Mouse (Mus musculus): ENCODE results near the gene Zgrf1. TPM values are rescaled to one million over a fixed set of nuclear protein-coding genes. Genes with fewer than 3 reads are reported as not detected.

The Zgrf1 gene
- polyA plus RNA-seq, 1 experiment from 2014 or later, result 7.9 TPM

DNA sequence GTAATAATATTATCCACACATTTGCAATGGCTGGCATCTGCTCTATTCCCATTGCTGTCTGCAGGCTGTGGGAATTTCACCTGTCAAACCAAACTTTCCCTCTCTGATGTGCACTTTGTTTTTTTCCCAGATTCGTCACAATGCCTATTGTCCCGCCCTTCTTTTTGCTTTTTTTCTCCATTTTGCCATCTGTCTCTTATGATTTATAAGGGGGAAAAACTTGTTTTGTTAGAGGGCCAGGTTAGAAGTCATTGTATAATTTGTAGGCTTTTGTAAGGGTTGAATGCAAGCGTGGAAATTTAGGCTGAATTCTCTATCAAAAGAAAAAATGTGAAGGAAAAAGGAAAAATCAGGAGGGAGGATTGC is 81.7 kb downstream of the Zgrf1 start:
- in situ Hi-C loops (cut with MboI; ENCODE audit: low pct_unique_long_range_greater_than_20kb), result no loop called here
- DNase-seq (ENCODE audit: low read depth, low spot score) (no peak), ATAC-seq (no peak)
- POLR2A ChIA-PET, result no interaction called here
- TF ChIP-seq CTCF (IDR thresholded peaks at IDR 0.05), result no peak
- CTCF ChIA-PET, result interaction anchor here (0.9 to 3.9 kb wide), 9 partner anchors 8 to 312 kb away, joined by 3 to 47 read pairs (median 6); no protein-coding TSS in a partner anchor
- H3K27me3 ChIP-seq, result peaks cover 41% of the 10 kb centered on the region

DNA sequence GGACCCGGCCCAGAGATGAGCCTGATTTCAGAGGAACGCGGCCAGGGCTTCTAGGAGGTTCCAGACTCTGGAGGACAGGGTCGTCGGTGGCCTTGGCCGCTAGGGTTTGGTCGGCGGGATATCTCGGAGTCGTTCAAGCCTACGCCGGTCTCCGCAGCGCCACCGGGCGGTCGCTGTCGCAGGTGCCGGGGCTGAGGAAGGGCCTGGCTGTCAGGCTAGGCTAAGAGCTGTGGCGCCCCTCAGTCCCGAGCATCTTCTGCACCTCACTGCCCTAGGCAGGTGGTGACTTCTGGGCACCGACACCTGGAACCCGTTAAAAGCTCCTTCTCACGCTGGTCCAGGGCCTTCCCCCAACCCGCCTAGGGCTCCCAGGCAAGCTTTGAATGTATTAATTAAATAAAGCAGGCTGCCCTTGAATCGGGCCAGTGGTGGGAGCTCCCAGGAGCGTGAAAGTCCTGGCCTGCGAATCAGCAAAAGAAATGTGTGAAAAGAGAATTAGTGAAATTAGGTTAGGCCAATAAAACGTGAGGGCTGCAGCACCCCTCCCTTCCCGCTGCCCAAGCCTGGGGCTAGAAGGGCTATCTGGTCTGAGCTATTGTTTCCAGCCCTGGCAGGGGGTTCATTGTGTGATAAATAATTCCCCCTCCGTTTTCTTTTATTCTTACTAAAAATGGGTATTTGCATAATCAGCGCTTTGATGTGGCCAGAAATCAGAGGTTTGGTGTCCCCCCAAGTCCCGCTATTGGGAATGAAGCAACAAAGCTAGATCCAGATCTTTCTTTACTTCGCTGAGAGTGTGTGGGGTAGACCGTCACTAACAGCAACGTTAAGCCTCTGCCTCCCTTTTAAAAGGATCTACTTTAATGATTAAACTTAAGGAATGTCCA is 86.8 kb downstream of the Zgrf1 start:
- peaks cover 26% of the 10 kb centered on the region for H3K27me3 ChIP-seq
- no peak for TF ChIP-seq CTCF (IDR thresholded peaks at IDR 0.05)

DNA sequence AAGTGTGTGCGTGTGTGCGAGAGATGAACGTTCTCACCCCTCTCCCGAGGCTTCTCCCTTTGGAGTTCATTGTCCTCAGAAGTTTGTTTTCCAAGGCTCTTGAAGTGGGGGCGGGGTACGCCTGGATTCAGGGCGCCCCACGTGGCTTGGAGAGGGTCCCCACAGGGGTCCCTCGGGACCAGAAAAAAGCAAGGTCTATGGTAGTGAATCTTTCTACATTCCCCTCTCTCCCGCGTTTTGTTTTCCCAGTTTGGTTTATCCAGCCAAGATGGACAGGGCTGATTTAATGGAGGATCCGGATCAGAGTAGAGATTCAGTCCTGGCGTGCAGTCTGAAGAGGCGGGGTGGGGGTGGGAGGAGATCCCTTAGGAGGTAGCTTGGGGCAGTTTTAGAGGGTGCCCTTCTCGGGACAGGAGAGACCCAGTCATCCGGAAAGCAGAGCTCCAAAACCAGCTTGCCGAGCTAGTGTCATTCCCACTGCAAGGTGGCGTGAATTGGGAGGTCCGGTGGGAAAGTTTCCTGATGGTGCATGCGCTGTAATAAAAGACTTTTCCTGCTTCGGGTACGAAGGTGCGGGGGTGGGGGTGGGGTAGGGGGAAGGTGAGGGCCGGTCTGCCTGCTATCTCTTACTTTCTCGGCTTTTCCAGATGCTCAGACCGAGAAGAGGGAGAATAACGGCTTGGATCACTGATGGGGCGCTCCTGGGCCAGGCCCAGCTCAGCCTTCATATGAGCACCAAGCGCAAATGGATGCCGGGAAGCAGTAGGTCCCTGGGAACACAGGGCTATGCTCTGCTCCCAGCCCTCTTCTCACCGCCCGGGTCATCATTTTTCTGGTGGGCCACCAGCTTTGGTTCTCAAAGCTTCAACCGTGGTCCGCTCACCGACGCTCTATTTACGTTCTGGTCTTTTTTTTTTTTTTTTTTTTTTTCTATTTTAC is 87.7 kb downstream of the Zgrf1 start:
- in situ Hi-C loops (cut with MboI; ENCODE audit: low pct_unique_long_range_greater_than_20kb), result no loop called here
- ATAC-seq, result no peak

More for the DNA sequence above, 86.8 kb downstream of the Zgrf1 start:
- in situ Hi-C loops (cut with MboI; ENCODE audit: low pct_unique_long_range_greater_than_20kb), result no loop called here
- DNase-seq (ENCODE audit: low read depth, low spot score) (no peak), ATAC-seq (peak; percentile 45)
- ChIA-PET POLR2A (interaction anchor here (0.7 kb wide), 1 partner anchor 115 kb away, joined by 3 read pairs; no protein-coding TSS in a partner anchor), CTCF (interaction anchor here (0.8 to 1.4 kb wide), 4 partner anchors 15 to 140 kb away, joined by 4 to 5 read pairs (median 4); partner anchors contain the start of gene Alpk1)

DNA sequence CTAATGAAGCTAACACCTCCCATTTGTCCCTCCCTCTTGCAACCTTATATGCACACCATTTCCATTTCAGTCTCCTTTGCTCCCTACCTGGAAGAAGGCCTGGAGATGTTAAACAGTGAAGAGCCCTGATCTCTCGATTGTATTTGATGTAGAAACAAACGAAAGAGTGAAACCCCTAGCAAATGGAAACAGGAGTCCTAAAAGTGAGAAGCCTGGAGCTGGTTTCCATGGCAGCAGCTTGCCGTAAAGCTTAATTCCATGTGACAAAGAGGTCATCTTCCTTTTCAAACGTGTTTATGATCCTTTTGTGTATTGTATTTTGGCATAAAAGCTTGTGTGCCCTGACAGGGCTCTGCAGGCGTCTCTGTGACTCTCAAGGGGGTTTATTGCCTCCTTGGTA is 88.9 kb downstream of the Zgrf1 start:
- no peak for TF ChIP-seq CTCF (IDR thresholded peaks at IDR 0.05)
- no peak for DNase-seq (ENCODE audit: low read depth, low spot score)
- ATAC-seq, result no peak
- in situ Hi-C loops (cut with MboI; ENCODE audit: low pct_unique_long_range_greater_than_20kb), result no loop called here
- H3K27me3 ChIP-seq, result peaks cover 15% of the 10 kb centered on the region
- ChIA-PET POLR2A (interaction anchor here (1.1 kb wide), 1 partner anchor 11 kb away, joined by 4 read pairs; no protein-coding TSS in a partner anchor), CTCF (interaction anchor here (1.1 to 1.6 kb wide), 6 partner anchors 8 to 306 kb away, joined by 3 to 8 read pairs (median 4); no protein-coding TSS in a partner anchor)

More for the DNA sequence above, 87.7 kb downstream of the Zgrf1 start:
- CTCF ChIA-PET, result interaction anchor here (1.1 to 1.6 kb wide), 6 partner anchors 12 to 308 kb away, joined by 3 to 8 read pairs (median 4); partner anchors contain the start of gene Alpk1
- H3K27me3 ChIP-seq, result peaks cover 19% of the 10 kb centered on the region
- TF ChIP-seq CTCF (IDR thresholded peaks at IDR 0.05), result no peak
- POLR2A ChIA-PET, result no interaction called here
- DNase-seq (ENCODE audit: low read depth, low spot score), result no peak

DNA sequence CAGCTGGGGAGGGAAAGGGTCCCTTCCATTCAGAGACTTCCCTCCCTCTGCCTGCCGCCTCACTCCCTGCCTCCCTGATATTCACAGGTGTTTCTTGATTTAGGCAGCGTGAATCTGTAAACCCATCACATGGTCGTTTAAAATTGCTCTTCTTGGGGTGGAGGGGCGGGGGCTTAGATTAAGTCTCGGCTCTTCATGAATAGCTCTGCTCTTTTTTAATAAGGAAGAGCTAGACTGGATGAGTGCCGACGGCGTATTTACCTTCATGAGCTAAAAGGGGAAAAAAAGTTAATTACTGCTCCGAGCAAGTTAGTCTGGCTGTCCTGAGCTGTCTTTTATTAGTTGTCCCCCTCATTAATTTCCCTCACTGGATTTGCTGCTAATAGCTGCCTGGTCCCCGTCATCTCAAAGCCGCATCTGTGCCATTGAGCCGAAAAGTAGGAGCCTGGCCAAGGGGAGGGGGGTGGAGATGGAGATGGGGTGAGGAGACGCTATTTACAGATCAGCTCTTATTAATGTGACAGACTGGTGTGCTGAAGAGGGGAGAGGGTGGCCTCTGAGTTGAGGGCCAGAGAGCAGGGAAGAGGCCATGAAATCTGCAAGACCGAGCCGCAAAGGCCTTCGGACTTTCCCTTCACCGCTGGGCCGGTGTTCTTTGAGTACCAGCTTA is 93.0 kb downstream of the Zgrf1 start:
- no peak for ATAC-seq
- in situ Hi-C loops (cut with MboI; ENCODE audit: low pct_unique_long_range_greater_than_20kb), result no loop called here
- no peak for TF ChIP-seq CTCF (IDR thresholded peaks at IDR 0.05)
- H3K27me3 ChIP-seq, result peaks cover 9% of the 10 kb centered on the region
- CTCF ChIA-PET, result interaction anchor here (1.2 to 2.6 kb wide), 8 partner anchors 10 to 135 kb away, joined by 3 to 15 read pairs (median 5); partner anchors contain the start of genes Alpk1 and Neurog2
- POLR2A ChIA-PET, result interaction anchor here (0.9 to 1.0 kb wide), 2 partner anchors 12 to 18 kb away, joined by 3 to 6 read pairs; no protein-coding TSS in a partner anchor
- no peak for DNase-seq (ENCODE audit: low read depth, low spot score)

DNA sequence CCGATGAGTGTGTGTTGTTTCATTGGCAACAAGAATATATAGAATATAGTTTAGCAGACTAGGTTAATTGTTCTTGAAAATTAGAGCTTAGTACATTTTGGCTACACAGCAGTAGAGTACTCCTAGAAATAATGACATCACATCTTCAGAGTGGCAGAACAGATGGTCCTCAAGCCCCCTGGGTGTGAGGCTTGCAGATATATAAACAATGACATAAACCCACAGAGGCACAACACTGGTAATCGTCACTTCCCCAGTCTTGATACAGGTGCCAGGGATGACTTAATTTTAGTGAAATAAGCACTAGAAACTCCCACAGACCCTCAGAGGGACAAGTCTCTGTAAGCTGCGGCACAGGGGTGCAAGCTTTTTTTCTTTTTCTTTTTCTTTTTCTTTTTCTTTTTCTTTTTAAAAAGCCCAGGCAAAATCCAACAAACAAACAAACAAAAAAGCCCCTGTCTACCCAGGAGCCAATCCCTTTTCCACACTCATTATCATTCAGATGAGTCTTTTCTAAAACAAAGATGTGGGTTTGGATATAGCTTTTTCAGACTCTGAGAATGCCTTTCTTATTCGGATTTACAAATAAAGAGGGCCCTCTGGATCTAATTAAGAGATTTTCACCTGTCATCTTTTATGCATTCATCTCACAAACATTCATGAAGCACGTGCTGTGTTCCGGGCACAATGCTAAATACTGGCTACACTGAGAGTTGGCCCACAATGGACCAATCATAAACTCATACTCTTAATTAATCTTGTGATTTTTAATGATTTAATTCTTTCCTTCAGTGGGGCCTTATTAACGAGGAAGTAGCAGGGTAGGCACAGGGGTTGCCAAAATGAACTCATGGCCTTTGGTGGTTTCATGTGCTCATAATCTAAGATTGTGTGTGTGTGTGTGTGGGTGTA is 98.7 kb downstream of the Zgrf1 start:
- ChIA-PET POLR2A (interaction anchor here (0.9 to 1.0 kb wide), 2 partner anchors 10 to 24 kb away, joined by 3 to 4 read pairs; no protein-coding TSS in a partner anchor), CTCF (interaction anchor here (0.7 to 1.5 kb wide), 4 partner anchors 9 to 20 kb away, joined by 3 to 5 read pairs (median 4); no protein-coding TSS in a partner anchor)
- in situ Hi-C loops (cut with MboI; ENCODE audit: low pct_unique_long_range_greater_than_20kb), result no loop called here
- H3K27me3 ChIP-seq, result no peaks in the 10 kb centered on the region
- TF ChIP-seq CTCF (IDR thresholded peaks at IDR 0.05), result no peak
- DNase-seq (ENCODE audit: low read depth, low spot score) (peak; percentile 12), ATAC-seq (no peak)

DNA sequence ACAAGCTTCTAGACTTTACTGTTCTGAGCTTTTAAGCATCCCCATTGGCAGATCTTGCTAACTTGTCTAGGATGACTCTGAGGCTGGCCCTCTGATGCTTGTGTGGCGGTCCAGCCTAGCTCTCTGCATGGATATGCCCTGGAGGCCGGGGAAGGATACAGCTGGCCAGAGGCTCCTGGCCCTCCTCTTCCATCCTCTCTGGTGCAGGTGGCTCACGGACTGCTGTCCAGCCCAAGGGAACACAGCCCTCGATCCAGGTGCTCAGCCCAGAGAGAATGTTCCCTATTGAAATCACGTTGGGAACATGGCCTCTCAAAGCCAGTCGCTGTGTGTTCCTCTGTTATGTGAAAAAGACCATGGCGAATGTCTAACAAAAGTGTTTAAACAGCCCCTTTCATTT is 107.4 kb downstream of the Zgrf1 start:
- ChIA-PET CTCF (interaction anchor here (2.0 kb wide), 1 partner anchor 99 kb away, joined by 5 read pairs; no protein-coding TSS in a partner anchor), POLR2A (interaction anchor here (0.6 kb wide), 1 partner anchor 1085 kb away, joined by 3 read pairs; no protein-coding TSS in a partner anchor)
- H3K27me3 ChIP-seq, result no peaks in the 10 kb centered on the region
- in situ Hi-C loops (cut with MboI; ENCODE audit: low pct_unique_long_range_greater_than_20kb), result no loop called here
- no peak for DNase-seq (ENCODE audit: low read depth, low spot score)
- TF ChIP-seq CTCF (IDR thresholded peaks at IDR 0.05), result no peak
- ATAC-seq, result no peak

DNA sequence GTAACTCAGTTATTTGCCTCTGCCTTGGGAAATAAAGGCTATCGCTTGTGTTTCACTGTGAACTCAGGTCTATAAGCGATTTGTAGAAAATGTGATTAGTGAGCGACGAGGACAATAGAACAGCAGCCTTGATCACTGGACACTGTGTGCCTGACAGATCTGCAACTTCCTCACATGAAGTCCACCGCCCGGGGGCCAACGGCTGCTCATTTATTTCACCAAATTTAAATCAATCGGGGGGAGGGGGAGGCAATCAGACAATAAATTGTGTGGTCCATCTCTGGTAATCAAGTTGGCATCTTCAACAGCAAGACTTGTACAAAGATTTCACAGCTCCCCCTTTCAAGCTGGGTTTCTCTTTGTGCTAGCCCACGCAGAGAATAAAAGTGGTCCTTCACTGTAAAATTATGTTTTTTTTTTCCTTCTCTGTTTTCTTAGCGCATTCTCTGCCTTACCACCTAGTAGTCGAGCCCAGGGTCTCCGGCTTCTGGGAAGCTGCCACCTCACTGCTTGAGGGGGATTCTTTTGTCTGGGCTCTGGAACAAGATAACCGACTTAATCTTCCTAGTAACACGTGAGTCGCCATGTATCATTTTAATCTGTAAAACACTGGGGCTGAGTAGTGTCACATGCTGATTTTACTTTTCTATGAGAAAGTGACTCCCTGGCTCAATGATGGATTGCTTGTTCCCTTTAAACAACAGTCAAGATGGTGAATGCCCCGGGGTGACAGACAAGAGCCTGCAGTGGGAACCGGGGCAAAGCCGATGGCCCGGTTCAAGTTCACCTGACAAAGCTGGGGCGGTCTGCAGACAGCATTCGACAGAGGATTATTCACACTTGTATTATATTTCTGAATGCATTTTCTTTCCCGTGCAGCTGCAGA is 108.6 kb downstream of the Zgrf1 start:
- in situ Hi-C loops (cut with MboI; ENCODE audit: low pct_unique_long_range_greater_than_20kb), result no loop called here
- CTCF ChIA-PET, result interaction anchor here (0.8 kb wide), 1 partner anchor 15 kb away, joined by 3 read pairs; no protein-coding TSS in a partner anchor
- no peak for DNase-seq (ENCODE audit: low read depth, low spot score)
- POLR2A ChIA-PET, result no interaction called here
- ATAC-seq, result no peak
- no peaks in the 10 kb centered on the region for H3K27me3 ChIP-seq
- TF ChIP-seq CTCF (IDR thresholded peaks at IDR 0.05), result no peak

Other genes with a start within 250 kb of the Zgrf1 start
- gene Ank2, start 54.1 kb upstream of the Zgrf1 start, polyA plus RNA-seq (2021), result 47.7 TPM
- 66.7 TPM for gene Larp7, start 140 bp upstream of the Zgrf1 start, polyA plus RNA-seq (2021)
- gene Neurog2, start 79.6 kb downstream of the Zgrf1 start, polyA plus RNA-seq (2021), result not detected
- gene Alpk1, start 227.0 kb downstream of the Zgrf1 start, polyA plus RNA-seq (2021), result 16.5 TPM
- gene Tifa, start 236.3 kb downstream of the Zgrf1 start, polyA plus RNA-seq (2021), result 86.0 TPM